24 mouse cellular contexts compared by ENCODE assay signal in genomic region chr12:8830967-8831635, GRCm38 (mm10). TPM values are rescaled to one million over a fixed set of nuclear protein-coding genes. Genes with fewer than 3 reads are reported as not detected.
DNase-seq lines count a peak whose midpoint lies in the region; ATAC-seq lines count a peak whose summit lies in the region.
"Had no signal": no experiment of that assay in that cellular context is flagged by ENCODE, and none has a peak within 500 bp of the region (broad histone marks: within the 10 kb centered on the region; RNA-seq: fewer than 3 reads in every experiment).

No protein-coding gene starts in this region.

- peak; percentile 19 for DNase-seq in forebrain, embryonic 11.5 days (ENCODE audit: low spot score)
- DNase-seq in liver, result no peak
- DNase-seq in cerebellum, adult 11-12 months, result peak; percentile 95
- DNase-seq in cerebellum, postnatal 14 days, result peak; percentile 86 to 94
- DNase-seq in ovary, postnatal 14 days (ENCODE audit: low spot score), result no peak
- DNase-seq in retina, postnatal 1 day, result no peak
- DNase-seq: adrenal gland, postnatal 25 days; gastrocnemius, postnatal 36 days; kidney, adult 8-10 months; kidney, postnatal 36 days; lung, embryonic 14.5 days; thymus, adult 2 months had no signal

- H3K4me1 ChIP-seq in forebrain, embryonic 11.5 days (replicated peaks; ENCODE audit: control insufficient read depth, insufficient read depth, low read length), result no peaks in the 10 kb centered on the region
- no peaks in the 10 kb centered on the region for H3K4me1 ChIP-seq in forebrain, embryonic 15.5 days
- H3K4me1 ChIP-seq in liver, embryonic 15.5 days (replicated peaks), result peaks cover 8% of the 10 kb centered on the region
- H3K4me1 ChIP-seq: forebrain, embryonic 13.5 days; heart, embryonic 10.5 days; hindbrain, embryonic 10.5 days; limb, embryonic 13.5 days; midbrain, embryonic 12.5 days; neural tube, embryonic 13.5 days had no signal

- no peak overlapping the region for H3K4me2 ChIP-seq in forebrain, embryonic 11.5 days (ENCODE audit: low read depth, low read length, severe bottlenecking)
- no peak overlapping the region for H3K4me2 ChIP-seq in forebrain, embryonic 15.5 days (replicated peaks)
- H3K4me2 ChIP-seq in liver, embryonic 15.5 days, result no peak overlapping the region
- H3K4me2 ChIP-seq: forebrain, embryonic 13.5 days; limb, embryonic 13.5 days; lung, embryonic 14.5 days; midbrain, embryonic 12.5 days; neural tube, embryonic 13.5 days had no signal

- H3K27me3 ChIP-seq in forebrain, embryonic 11.5 days (ENCODE audit: control insufficient read depth, insufficient read depth, low read length), result no peaks in the 10 kb centered on the region
- no peaks in the 10 kb centered on the region for H3K27me3 ChIP-seq in forebrain, embryonic 15.5 days
- H3K27me3 ChIP-seq in liver, embryonic 15.5 days, result no peaks in the 10 kb centered on the region
- H3K27me3 ChIP-seq: forebrain, embryonic 13.5 days; limb, embryonic 13.5 days; midbrain, embryonic 12.5 days; neural tube, embryonic 13.5 days had no signal

- no peak overlapping the region for H3K27ac ChIP-seq in forebrain, embryonic 11.5 days (ENCODE audit: low read depth, low read length)
- H3K27ac ChIP-seq in forebrain, embryonic 15.5 days (replicated peaks), result no peak overlapping the region
- no peak overlapping the region for H3K27ac ChIP-seq in liver, embryonic 15.5 days (replicated peaks)
- H3K27ac ChIP-seq: forebrain, embryonic 13.5 days; heart, embryonic 10.5 days; hindbrain, embryonic 10.5 days; left cerebral cortex, adult 2 months; limb, embryonic 13.5 days; macrophage; midbrain, embryonic 12.5 days; neural tube, embryonic 13.5 days had no signal

- H3K9me3 ChIP-seq in forebrain, embryonic 11.5 days (ENCODE audit: control insufficient read depth, low read length), result no peaks in the 10 kb centered on the region
- H3K9me3 ChIP-seq in forebrain, embryonic 15.5 days, result no peaks in the 10 kb centered on the region
- no peaks in the 10 kb centered on the region for H3K9me3 ChIP-seq in liver, embryonic 15.5 days (replicated peaks)
- H3K9me3 ChIP-seq: forebrain, embryonic 13.5 days; G1E; heart, embryonic 10.5 days; hindbrain, embryonic 10.5 days; limb, embryonic 13.5 days; midbrain, embryonic 12.5 days; neural tube, embryonic 13.5 days had no signal

- no peak overlapping the region for H3K9ac ChIP-seq in forebrain, embryonic 11.5 days (ENCODE audit: low read length)
- no peak overlapping the region for H3K9ac ChIP-seq in forebrain, embryonic 15.5 days (replicated peaks)
- H3K9ac ChIP-seq in liver, embryonic 15.5 days, result no peak overlapping the region
- H3K9ac ChIP-seq: forebrain, embryonic 13.5 days; limb, embryonic 13.5 days; lung, embryonic 14.5 days; midbrain, embryonic 12.5 days; neural tube, embryonic 13.5 days had no signal

- ATAC-seq in forebrain, embryonic 11.5 days (replicated peaks; ENCODE audit: low FRiP score), result no peak
- ATAC-seq in forebrain, embryonic 15.5 days (replicated peaks), result no peak
- peak; percentile 16; the same call in 1 of the 2 replicates for ATAC-seq in liver, embryonic 15.5 days (ENCODE audit: insufficient read depth)
- ATAC-seq: activated CD4-positive, CD25-positive, alpha-beta regulatory T cell, adult 4 months; forebrain, embryonic 13.5 days had no signal

- H3K4me3 ChIP-seq in forebrain, embryonic 11.5 days (ENCODE audit: low read depth, low read length), result no peak overlapping the region
- no peak overlapping the region for H3K4me3 ChIP-seq in forebrain, embryonic 15.5 days
- no peak overlapping the region for H3K4me3 ChIP-seq in liver, embryonic 15.5 days (replicated peaks)
- H3K4me3 ChIP-seq: forebrain, embryonic 13.5 days; heart, embryonic 10.5 days; hindbrain, embryonic 10.5 days; left cerebral cortex, adult 2 months; limb, embryonic 13.5 days; midbrain, embryonic 12.5 days; neural tube, embryonic 13.5 days had no signal

- no peaks in the 10 kb centered on the region for H3K36me3 ChIP-seq in forebrain, embryonic 11.5 days (ENCODE audit: control insufficient read depth, insufficient read depth, low read length)
- H3K36me3 ChIP-seq in forebrain, embryonic 15.5 days, result no peaks in the 10 kb centered on the region
- H3K36me3 ChIP-seq in liver, embryonic 15.5 days (replicated peaks), result no peaks in the 10 kb centered on the region
- H3K36me3 ChIP-seq: G1E; heart, embryonic 10.5 days; hindbrain, embryonic 10.5 days; limb, embryonic 13.5 days; midbrain, embryonic 12.5 days; neural tube, embryonic 13.5 days had no signal

- WGBS in forebrain, embryonic 11.5 days, result 75% methylated on average over 6 of the region's 6 CpGs
- WGBS in forebrain, embryonic 15.5 days, result 65% methylated on average over 6 of the region's 6 CpGs
- 46% methylated on average over 6 of the region's 6 CpGs for WGBS in liver, embryonic 15.5 days (ENCODE audit: insufficient replicate concordance)

RNA-seq across cellular contexts. Expression of gene Sdc1, which starts 60.0 kb away (rescaled TPM):
- 86.8 and 90.0 TPM in 2 replicates for polyA plus RNA-seq in forebrain, embryonic 11.5 days (2014; fragmentation: Nextera tagmentation; extraction: Ambion mirVana)
- 28.7 and 28.8 TPM in 2 replicates for polyA plus RNA-seq in forebrain, embryonic 15.5 days (2015; fragmentation: Nextera tagmentation; extraction: Ambion mirVana)
- 23.3 and 26.3 TPM in 2 replicates for polyA plus RNA-seq in liver, embryonic 15.5 days (2015; fragmentation: Nextera tagmentation; extraction: Ambion mirVana)

Comparison
In these comparisons a context has a peak if more than half of its experiments do, and no peak if none do; other contexts are left out.
1. DNase-seq: peak in forebrain, embryonic 11.5 days (single experiment), cerebellum, adult 11-12 months (single experiment) and cerebellum, postnatal 14 days (2 of 2); none in liver (single experiment), ovary, postnatal 14 days (single experiment) and retina, postnatal 1 day (single experiment).